Mouse (Mus musculus) lung, embryonic 14.5 days (tissue): Measurements from ENCODE around the gene Tigar. TPM values are rescaled to one million over a fixed set of nuclear protein-coding genes. Genes with fewer than 3 reads are reported as not detected.

Source experiments
- ATAC-seq: fragments of 200-750 bp; cut with Nextera tagmentation; 2 replicates; pipeline ENCODE4 v1.8.0; 2017; ENCODE audit warnings: mild to moderate bottlenecking, moderate TSS enrichment, moderate library complexity; ENCODE audit not compliant: insufficient read depth
- DNase-seq: peaks from one replicate; pipeline ENCODE4 v3.0.0-alpha.2; 2015
- H3K27ac ChIP-seq: fragments of 300-500 bp; sonication (generic); 2 replicates; pipeline ENCODE4 v1.5.1; 2014; ENCODE audit warnings: low read depth, mild to moderate bottlenecking, moderate library complexity
- H3K27me3 ChIP-seq: fragments of 300-500 bp; sonication (generic); 2 replicates; pipeline ENCODE4 v1.6.1; 2014; ENCODE audit warnings: low read length, control low read depth; ENCODE audit not compliant: insufficient read depth
- H3K36me3 ChIP-seq: fragments of 300-500 bp; sonication (generic); 2 replicates; pipeline ENCODE4 v1.6.1; 2014; ENCODE audit warnings: control low read depth; ENCODE audit not compliant: insufficient read depth
- H3K4me1 ChIP-seq: fragments of 300-500 bp; sonication (generic); 2 replicates; pipeline ENCODE4 v1.6.1; 2014; ENCODE audit warnings: antibody characterized with exemption, control low read depth; ENCODE audit not compliant: insufficient read depth
- H3K4me2 ChIP-seq: fragments of 300-500 bp; sonication (generic); 2 replicates; pipeline ENCODE4 v1.6.1; 2014; ENCODE audit warnings: mild to moderate bottlenecking
- H3K4me3 ChIP-seq: fragments of 300-500 bp; sonication (generic); 2 replicates; pipeline ENCODE4 v1.5.1; 2014; ENCODE audit warnings: low read depth, low read length
- H3K9ac ChIP-seq: fragments of 300-500 bp; sonication (generic); 2 replicates; pipeline ENCODE4 v1.6.1; 2014
- H3K9me3 ChIP-seq: fragments of 300-500 bp; sonication (generic); 2 replicates; pipeline ENCODE4 v1.6.1; 2016; ENCODE audit warnings: low read depth, low read length, control low read depth
- CTCF ChIP-seq: IDR thresholded peaks from 2 replicates; pipeline ENCODE4 v1.5.1; 2016; ENCODE audit warnings: antibody characterized with exemption, low read depth
- WGBS: fragments of 180-500 bp; shearing (Covaris S2); extraction: QIAGEN DNeasy Blood & Tissue Kit; methylation state at CpG from one replicate; pipeline ENCODE4 v1.1.7; 2014; 5-methylcytosine and 5-hydroxymethylcytosine counted together
- polyA plus RNA-seq: library from polyadenylated mRNA; unstranded; fragments of >200 nt; fragmentation: Nextera tagmentation; extraction: Ambion mirVana; gene quantifications from 2 replicates; pipeline ENCODE4 v1.2.1, GENCODE M21; 2014

The Tigar gene
- polyA plus RNA-seq, 1 experiment from 2014 or later, result 3.5 TPM

DNA sequence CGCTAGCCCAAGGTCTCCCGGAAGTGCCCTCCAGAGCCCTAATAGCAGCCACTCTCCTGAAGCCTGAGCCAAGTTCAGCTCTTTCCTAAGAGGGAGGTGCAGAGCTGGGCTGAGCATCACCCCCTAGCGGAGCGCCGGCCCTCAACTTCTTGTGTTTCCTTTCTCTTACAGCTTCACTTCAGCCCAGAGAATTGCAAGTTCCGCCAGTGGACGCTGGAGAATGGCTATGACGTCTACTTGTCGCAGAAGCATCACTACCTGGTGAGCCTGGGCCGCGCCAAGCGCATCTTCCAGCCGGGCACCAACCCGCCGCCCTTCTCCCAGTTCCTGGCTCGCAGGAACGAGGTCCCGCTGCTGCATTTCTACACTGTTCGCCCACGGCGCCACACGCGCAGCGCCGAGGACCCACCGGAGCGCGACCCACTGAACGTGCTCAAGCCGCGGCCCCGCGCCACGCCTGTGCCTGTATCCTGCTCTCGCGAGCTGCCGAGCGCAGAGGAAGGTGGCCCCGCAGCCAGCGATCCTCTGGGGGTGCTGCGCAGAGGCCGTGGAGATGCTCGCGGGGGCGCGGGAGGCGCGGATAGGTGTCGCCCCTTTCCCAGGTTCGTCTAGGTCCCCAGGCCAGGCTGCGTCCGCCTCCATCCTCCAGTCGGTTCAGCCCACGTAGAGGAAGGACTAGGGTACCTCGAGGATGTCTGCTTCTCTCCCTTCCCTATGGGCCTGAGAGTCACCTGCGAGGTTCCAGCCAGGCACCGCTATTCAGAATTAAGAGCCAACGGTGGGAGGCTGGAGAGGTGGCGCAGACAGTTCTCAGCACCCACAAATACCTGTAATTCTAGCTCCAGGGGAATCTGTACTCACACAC lies 29.3 kb downstream of the Tigar start:
- 2% methylated on average over 58 of the region's 59 CpGs for WGBS
- DNase-seq, result peak; percentile 86
- TF ChIP-seq CTCF, result peak; percentile 67

DNA sequence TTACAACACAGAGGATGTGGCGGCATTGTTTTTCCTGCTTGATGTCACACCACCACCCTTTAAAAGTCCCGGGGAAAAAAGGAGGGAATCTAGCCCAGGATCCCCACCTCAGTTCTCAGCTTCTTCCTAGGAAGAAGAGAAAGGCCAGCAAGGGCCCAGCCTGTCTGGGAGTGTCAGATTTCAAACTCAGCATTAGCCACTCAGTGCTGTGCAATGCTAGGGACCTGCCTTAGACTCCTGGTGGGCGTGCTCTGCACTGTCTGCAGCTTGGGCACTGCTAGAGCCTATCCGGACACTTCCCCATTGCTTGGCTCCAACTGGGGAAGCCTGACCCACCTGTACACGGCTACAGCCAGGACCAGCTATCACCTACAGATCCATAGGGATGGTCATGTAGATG lies 36.5 kb downstream of the Tigar start, which contains the start of gene Fgf23:
Gene Fgf23 (plus strand): TSS at position 86 of the 400 bp plus-strand sequence.
- Histone ChIP-seq H3K9me3 (no peaks in the 10 kb centered on the region), H3K4me2 (peak within 1 kb of the TSS; percentile 32), H3K4me3 (0 out of 2 replicates have a peak within 1 kb of the TSS, but pooled peaks have one; percentile 4), H3K27me3 (no peaks in the 10 kb centered on the region), H3K9ac (no peak within 1 kb of the TSS), H3K4me1 (no peaks in the 10 kb centered on the region), H3K27ac (no peak within 1 kb of the TSS), H3K36me3 (no peaks in the 10 kb centered on the region)
- ATAC-seq, result peak; percentile 100
- TF ChIP-seq CTCF, result peak; percentile 44
- peak; percentile 78 for DNase-seq
- WGBS, result 3% methylated on average over 5 of the region's 5 CpGs

More for the DNA sequence above, 29.3 kb downstream of the Tigar start:
- Histone ChIP-seq H3K36me3 (no peaks in the 10 kb centered on the region), H3K9ac (peak overlapping the region; percentile 50), H3K27ac (no peak overlapping the region), H3K4me1 (no peaks in the 10 kb centered on the region), H3K27me3 (peaks cover 19% of the 10 kb centered on the region), H3K9me3 (no peaks in the 10 kb centered on the region), H3K4me2 (peak overlapping the region; percentile 97), H3K4me3 (peak overlapping the region; percentile 53)
- peak; percentile 92 for ATAC-seq

DNA sequence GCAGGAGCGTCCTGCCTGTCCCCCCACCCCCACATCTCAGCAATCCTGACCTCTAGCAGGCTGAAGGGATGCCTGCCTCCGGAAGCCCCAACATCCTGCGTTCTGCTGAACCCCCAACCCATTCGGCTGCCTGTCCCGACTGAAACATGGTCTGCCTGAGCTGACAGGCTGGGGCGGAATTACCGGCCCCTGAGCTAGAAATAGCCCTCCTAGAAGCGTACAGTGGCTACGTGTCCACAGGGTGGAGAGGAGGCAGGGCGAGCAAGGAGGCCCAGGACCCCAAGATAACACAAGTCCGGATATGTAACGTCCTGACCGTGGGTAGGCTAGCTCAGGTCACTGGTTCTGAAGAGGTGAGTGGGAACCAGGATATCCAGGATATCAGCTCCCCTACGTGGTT lies 44.5 kb downstream of the Tigar start:
- Histone ChIP-seq H3K27me3 (no peaks in the 10 kb centered on the region), H3K4me2 (peak overlapping the region; percentile 29; the same call in 1 of the 2 replicates), H3K9me3 (no peaks in the 10 kb centered on the region), H3K36me3 (no peaks in the 10 kb centered on the region), H3K9ac (no peak overlapping the region), H3K4me3 (no peak overlapping the region), H3K27ac (no peak overlapping the region), H3K4me1 (no peaks in the 10 kb centered on the region)
- DNase-seq, result peak; percentile 34
- ATAC-seq, result 0 out of 2 replicates have a peak, but pooled peaks have one; percentile 17
- 3% methylated on average over 14 of the region's 14 CpGs for WGBS
- 0 out of 2 replicates have a peak, but pooled peaks have one; percentile 16 for TF ChIP-seq CTCF

DNA sequence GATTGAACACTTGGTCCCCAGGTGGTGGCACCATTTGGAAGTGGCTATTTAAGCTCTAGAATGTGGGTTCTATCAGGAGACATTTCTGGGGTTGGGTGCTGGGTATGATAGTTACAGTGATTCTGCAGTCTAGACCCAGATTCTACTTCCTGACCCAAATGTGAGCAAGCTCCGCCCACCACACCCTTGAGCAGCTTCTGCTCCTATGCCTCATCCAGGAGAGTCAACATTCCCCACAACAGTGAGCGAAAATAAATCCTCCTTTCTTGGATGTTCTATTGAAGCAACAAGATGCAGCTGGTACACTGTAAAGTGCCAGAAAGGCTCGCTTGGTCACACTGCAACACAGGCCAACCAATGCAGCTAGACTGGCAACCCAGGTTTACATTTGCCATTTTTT lies 45.4 kb downstream of the Tigar start:
- ATAC-seq (no peak), DNase-seq (no peak)
- Histone ChIP-seq H3K9ac (no peak overlapping the region), H3K4me1 (no peaks in the 10 kb centered on the region), H3K36me3 (no peaks in the 10 kb centered on the region), H3K27me3 (no peaks in the 10 kb centered on the region), H3K9me3 (no peaks in the 10 kb centered on the region), H3K27ac (no peak overlapping the region), H3K4me2 (no peak overlapping the region), H3K4me3 (no peak overlapping the region)
- WGBS, result 70% methylated on average over 3 of the region's 3 CpGs
- TF ChIP-seq CTCF, result no peak

DNA sequence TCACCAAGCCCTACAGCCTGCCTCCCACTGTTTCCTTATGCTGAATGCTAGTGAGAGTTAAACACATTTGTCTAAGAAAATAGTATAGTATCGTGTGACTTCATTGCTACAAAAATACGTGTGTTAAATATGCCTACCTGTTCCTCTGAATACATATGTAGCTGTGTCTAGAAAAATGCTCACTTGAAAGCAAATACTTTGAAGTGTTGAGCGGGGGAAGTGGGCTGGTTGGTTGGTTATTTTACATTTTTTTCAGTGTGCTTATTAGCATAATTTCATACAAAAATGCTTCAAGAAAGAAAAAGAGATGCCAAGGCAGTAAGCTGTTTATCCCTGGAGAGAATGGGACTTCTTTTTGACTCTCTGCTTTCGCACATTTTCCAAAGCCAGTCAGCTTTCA lies 49.4 kb downstream of the Tigar start:
- Histone ChIP-seq H3K36me3 (no peaks in the 10 kb centered on the region), H3K27ac (no peak overlapping the region), H3K4me3 (no peak overlapping the region), H3K9ac (no peak overlapping the region), H3K9me3 (no peaks in the 10 kb centered on the region), H3K4me2 (no peak overlapping the region), H3K27me3 (no peaks in the 10 kb centered on the region), H3K4me1 (no peaks in the 10 kb centered on the region)
- DNase-seq (no peak), ATAC-seq (no peak)
- 70% methylated on average over 4 of the region's 4 CpGs for WGBS
- TF ChIP-seq CTCF, result no peak

DNA sequence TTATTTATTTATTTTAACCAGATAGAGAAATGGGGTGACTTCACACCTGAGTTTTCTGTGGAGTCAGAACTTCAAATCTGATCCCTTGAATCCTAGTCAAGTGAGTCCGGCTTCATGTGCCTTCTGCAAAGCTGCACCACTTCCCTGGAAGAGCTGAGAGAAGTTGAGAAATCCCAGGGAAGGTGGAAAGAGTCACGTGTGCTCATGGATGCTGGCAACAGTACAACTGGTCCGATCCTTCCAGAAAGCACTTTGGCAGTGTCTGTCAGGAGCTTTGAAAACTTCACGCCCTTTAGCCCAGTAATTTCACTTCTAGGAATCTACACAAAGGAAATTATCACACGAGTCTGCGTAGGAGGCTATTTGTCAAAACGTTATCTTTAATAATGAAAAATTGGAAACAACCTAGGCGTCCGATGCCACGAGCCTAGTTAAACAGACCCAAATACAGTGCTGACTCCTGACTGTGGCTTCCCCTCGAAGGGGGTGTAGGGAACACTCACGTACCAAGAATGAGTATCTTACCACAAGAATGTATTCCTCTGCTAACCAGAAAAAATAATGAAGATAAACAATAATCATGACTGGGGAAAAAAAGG lies 52.3 kb downstream of the Tigar start:
- Histone ChIP-seq H3K36me3 (no peaks in the 10 kb centered on the region), H3K27me3 (no peaks in the 10 kb centered on the region), H3K9me3 (no peaks in the 10 kb centered on the region), H3K4me2 (no peak overlapping the region), H3K4me3 (no peak overlapping the region), H3K27ac (no peak overlapping the region), H3K4me1 (no peaks in the 10 kb centered on the region), H3K9ac (no peak overlapping the region)
- 41% methylated on average over 12 of the region's 12 CpGs for WGBS
- no peak for ATAC-seq
- no peak for TF ChIP-seq CTCF
- DNase-seq, result peak; percentile 14

DNA sequence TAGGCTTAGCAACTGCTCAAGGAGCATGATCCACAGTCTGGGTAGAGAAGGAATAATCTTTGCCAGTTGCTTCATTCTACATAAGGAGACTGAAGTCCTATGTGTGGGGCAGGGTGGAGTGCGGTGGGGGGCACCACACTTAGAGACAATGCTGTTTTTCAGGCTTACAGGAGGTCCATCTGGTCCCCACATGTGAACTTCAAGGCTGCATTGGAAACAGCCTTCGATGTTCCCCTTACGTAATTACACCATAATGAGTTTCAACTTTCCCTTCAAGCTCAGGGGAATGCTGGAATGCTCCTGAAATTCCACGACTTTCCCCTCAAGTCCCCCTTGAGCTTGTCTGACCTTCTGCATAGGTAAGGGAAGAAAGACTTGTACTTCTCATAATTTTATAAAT lies 58.5 kb downstream of the Tigar start:
- no peaks in the 10 kb centered on the region for H3K27me3 ChIP-seq
- H3K4me3 ChIP-seq, result no peak overlapping the region
- H3K4me1 ChIP-seq, result no peaks in the 10 kb centered on the region
- DNase-seq (no peak), ATAC-seq (no peak)
- no peaks in the 10 kb centered on the region for H3K36me3 ChIP-seq
- no peak overlapping the region for H3K9ac ChIP-seq
- H3K4me2 ChIP-seq, result no peak overlapping the region
- H3K27ac ChIP-seq, result no peak overlapping the region
- 63% methylated on average over 4 of the region's 4 CpGs for WGBS
- TF ChIP-seq CTCF, result no peak
- H3K9me3 ChIP-seq, result no peaks in the 10 kb centered on the region
